Mouse (Mus musculus): ENCODE results near the gene Il1r1. TPM values are rescaled to one million over a fixed set of nuclear protein-coding genes. Genes with fewer than 3 reads are reported as not detected.

Gene Il1r1
- polyA plus RNA-seq (2015; fragmentation: Nextera tagmentation; extraction: Ambion mirVana) = 6.4 and 7.5 TPM in 2 replicates

- Histone ChIP-seq H3K36me3 (no peaks in the 10 kb centered on the region), H3K4me2 (replicated peaks) (peak within 1 kb of the TSS; percentile 52), H3K9ac (no peak within 1 kb of the TSS), H3K27me3 (replicated peaks) (no peaks in the 10 kb centered on the region), H3K27ac (peak within 1 kb of the TSS; percentile 63), H3K4me1 (replicated peaks) (peaks cover 9% of the 10 kb centered on the region; the same call in 1 of the 2 replicates), H3K4me3 (replicated peaks) (peak within 1 kb of the TSS; percentile 16; the same call in 1 of the 2 replicates), H3K9me3 (no peaks in the 10 kb centered on the region)
- WGBS = 21% methylated on average over 12 of the region's 12 CpGs
- peak; percentile 77 for ATAC-seq
These were observed at the start of gene Il1r1 for GRCm38 (mm10) chr1:40224539-40225284. Gene Il1r1, plus strand, starts transcription at chr1:40225080.

GRCm38 (mm10) chr1:40175123-40175522 lies 49.8 kb upstream of the Il1r1 start:
- Histone ChIP-seq H3K36me3 (no peaks in the 10 kb centered on the region), H3K4me1 (replicated peaks) (no peaks in the 10 kb centered on the region), H3K4me2 (replicated peaks) (no peak overlapping the region), H3K9me3 (no peaks in the 10 kb centered on the region), H3K9ac (no peak overlapping the region), H3K27me3 (replicated peaks) (no peaks in the 10 kb centered on the region), H3K4me3 (replicated peaks) (no peak overlapping the region), H3K27ac (no peak overlapping the region)
- no peak for ATAC-seq
- WGBS = 81% methylated on average over 5 of the region's 5 CpGs

DNA sequence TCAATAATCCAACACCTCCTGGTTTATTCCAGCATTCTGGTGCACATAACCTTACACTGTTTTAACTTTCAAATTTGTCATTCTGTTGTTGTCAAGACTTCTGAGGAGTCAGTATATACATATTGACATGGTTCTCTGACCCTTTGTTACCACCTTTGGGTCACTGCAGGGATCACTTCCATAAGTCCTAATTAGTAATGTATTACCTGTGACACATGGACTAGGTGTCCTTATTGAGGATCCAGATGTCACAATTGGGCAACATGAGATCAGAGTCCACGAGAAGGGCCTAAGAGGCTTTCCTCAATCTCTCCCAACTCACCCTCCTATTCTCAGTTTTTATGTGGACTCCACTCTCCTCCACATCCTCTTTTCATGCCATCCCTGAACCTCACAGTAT lies 49.1 kb upstream of the Il1r1 start:
- Histone ChIP-seq H3K4me3 (replicated peaks) (no peak overlapping the region), H3K9ac (no peak overlapping the region), H3K27me3 (replicated peaks) (no peaks in the 10 kb centered on the region), H3K36me3 (no peaks in the 10 kb centered on the region), H3K4me2 (replicated peaks) (no peak overlapping the region), H3K4me1 (replicated peaks) (no peaks in the 10 kb centered on the region), H3K27ac (no peak overlapping the region), H3K9me3 (no peaks in the 10 kb centered on the region)
- no peak for ATAC-seq
- WGBS = 93% methylated on average over 1 of the region's 1 CpGs

- 55% methylated on average over 4 of the region's 4 CpGs for WGBS
- Histone ChIP-seq H3K27me3 (replicated peaks) (no peaks in the 10 kb centered on the region), H3K4me2 (replicated peaks) (no peak overlapping the region), H3K9ac (no peak overlapping the region), H3K4me1 (replicated peaks) (no peaks in the 10 kb centered on the region), H3K27ac (no peak overlapping the region), H3K36me3 (no peaks in the 10 kb centered on the region), H3K4me3 (replicated peaks) (no peak overlapping the region), H3K9me3 (no peaks in the 10 kb centered on the region)
- ATAC-seq = no peak
These were observed 45.8 kb upstream of the Il1r1 start for GRCm38 (mm10) chr1:40179031-40179430.

- Histone ChIP-seq H3K9me3 (no peaks in the 10 kb centered on the region), H3K36me3 (no peaks in the 10 kb centered on the region), H3K9ac (no peak overlapping the region), H3K27ac (no peak overlapping the region), H3K27me3 (replicated peaks) (no peaks in the 10 kb centered on the region), H3K4me3 (replicated peaks) (no peak overlapping the region), H3K4me2 (replicated peaks) (no peak overlapping the region), H3K4me1 (replicated peaks) (no peaks in the 10 kb centered on the region)
- WGBS = 55% methylated on average over 1 of the region's 1 CpGs
- ATAC-seq = no peak
These were observed 45.4 kb upstream of the Il1r1 start for GRCm38 (mm10) chr1:40179493-40179892.

GRCm38 (mm10) chr1:40180861-40181260 lies 44.0 kb upstream of the Il1r1 start:
- ATAC-seq = no peak
- Histone ChIP-seq H3K4me1 (replicated peaks) (no peaks in the 10 kb centered on the region), H3K36me3 (no peaks in the 10 kb centered on the region), H3K9ac (no peak overlapping the region), H3K4me3 (replicated peaks) (no peak overlapping the region), H3K27ac (no peak overlapping the region), H3K4me2 (replicated peaks) (no peak overlapping the region), H3K9me3 (no peaks in the 10 kb centered on the region), H3K27me3 (replicated peaks) (no peaks in the 10 kb centered on the region)
- WGBS = 75% methylated on average over 2 of the region's 2 CpGs

DNA sequence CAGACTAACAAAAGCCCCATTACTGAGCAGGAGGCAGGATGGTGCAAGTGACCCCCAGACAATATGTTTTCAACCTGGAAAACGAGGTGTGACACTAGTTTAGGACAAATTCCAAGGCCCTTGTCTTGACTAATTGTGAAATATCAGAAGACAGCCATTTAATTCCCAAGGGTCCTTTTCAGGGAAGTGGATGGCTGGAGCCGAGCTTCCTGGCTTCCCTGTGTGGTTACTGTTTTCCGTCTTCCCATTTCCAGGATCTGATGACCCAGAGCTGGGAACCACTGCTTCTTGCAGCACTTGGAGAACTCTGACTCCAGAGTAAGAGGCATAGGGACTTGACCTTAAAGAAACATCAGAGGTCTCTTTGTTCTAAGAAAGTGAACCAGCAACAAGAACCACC lies 43.2 kb upstream of the Il1r1 start:
- H3K27me3 ChIP-seq (replicated peaks) = no peaks in the 10 kb centered on the region
- H3K9ac ChIP-seq = no peak overlapping the region
- ATAC-seq = no peak
- no peak overlapping the region for H3K4me3 ChIP-seq (replicated peaks)
- H3K4me1 ChIP-seq (replicated peaks) = no peaks in the 10 kb centered on the region
- H3K27ac ChIP-seq = no peak overlapping the region
- no peak overlapping the region for H3K4me2 ChIP-seq (replicated peaks)
- no peaks in the 10 kb centered on the region for H3K9me3 ChIP-seq
- no peaks in the 10 kb centered on the region for H3K36me3 ChIP-seq
- 68% methylated on average over 3 of the region's 3 CpGs for WGBS

DNA sequence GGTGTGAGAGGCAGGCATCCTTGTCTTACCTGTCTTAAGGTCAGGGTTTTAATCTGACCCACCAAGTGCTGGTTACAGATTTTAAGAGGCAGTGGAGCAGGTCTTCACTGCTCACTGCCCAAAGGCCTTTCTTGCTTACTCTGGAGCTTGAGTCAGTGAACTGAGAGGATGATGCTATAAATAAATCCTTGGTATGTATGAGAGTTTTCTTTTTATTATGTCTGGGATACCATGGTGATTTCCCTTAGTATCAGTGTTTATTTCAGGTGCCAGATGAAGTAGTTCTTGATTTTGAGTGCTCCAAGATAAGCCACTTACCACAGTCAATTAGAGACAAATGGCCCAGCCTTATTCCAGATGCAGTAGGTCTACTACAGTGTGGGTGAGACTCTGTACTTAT lies 41.5 kb upstream of the Il1r1 start:
- Histone ChIP-seq H3K4me3 (replicated peaks) (no peak overlapping the region), H3K9me3 (no peaks in the 10 kb centered on the region), H3K36me3 (no peaks in the 10 kb centered on the region), H3K4me1 (replicated peaks) (no peaks in the 10 kb centered on the region), H3K9ac (no peak overlapping the region), H3K27ac (no peak overlapping the region), H3K27me3 (replicated peaks) (no peaks in the 10 kb centered on the region), H3K4me2 (replicated peaks) (no peak overlapping the region)
- ATAC-seq = no peak

DNA sequence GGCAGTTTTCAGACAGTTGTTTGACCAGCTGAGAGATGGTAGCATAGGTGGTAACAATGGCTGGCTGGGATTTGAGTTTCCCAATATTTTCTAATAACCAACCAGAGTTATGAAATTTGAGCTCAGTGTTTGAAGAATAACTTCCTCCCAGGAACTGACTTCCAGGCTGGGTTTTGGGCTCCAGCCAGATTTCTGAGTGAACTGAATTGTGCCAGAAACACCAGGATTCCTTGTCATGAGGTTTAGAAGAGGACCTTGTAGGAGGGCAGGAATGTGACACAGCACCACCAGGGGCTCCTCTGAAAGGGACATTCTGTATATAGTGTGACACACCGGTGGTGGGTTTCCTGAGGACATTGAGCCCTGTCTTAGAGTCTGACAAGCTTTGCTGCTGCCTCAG lies 36.9 kb upstream of the Il1r1 start:
- no peak overlapping the region for H3K4me2 ChIP-seq (replicated peaks)
- H3K27me3 ChIP-seq (replicated peaks) = no peaks in the 10 kb centered on the region
- H3K36me3 ChIP-seq = no peaks in the 10 kb centered on the region
- ATAC-seq = no peak
- no peak overlapping the region for H3K9ac ChIP-seq
- H3K27ac ChIP-seq = no peak overlapping the region
- no peak overlapping the region for H3K4me3 ChIP-seq (replicated peaks)
- H3K4me1 ChIP-seq (replicated peaks) = no peaks in the 10 kb centered on the region
- H3K9me3 ChIP-seq = no peaks in the 10 kb centered on the region
- 69% methylated on average over 1 of the region's 1 CpGs for WGBS

- H3K4me1 ChIP-seq (replicated peaks) = no peaks in the 10 kb centered on the region
- no peaks in the 10 kb centered on the region for H3K36me3 ChIP-seq
- H3K27ac ChIP-seq = no peak overlapping the region
- no peaks in the 10 kb centered on the region for H3K27me3 ChIP-seq (replicated peaks)
- H3K4me2 ChIP-seq (replicated peaks) = no peak overlapping the region
- no peak for ATAC-seq
- no peak overlapping the region for H3K9ac ChIP-seq
- no peaks in the 10 kb centered on the region for H3K9me3 ChIP-seq
- WGBS = 59% methylated on average over 5 of the region's 5 CpGs
- no peak overlapping the region for H3K4me3 ChIP-seq (replicated peaks)
These were observed 34.9 kb upstream of the Il1r1 start for GRCm38 (mm10) chr1:40190025-40190424.

DNA sequence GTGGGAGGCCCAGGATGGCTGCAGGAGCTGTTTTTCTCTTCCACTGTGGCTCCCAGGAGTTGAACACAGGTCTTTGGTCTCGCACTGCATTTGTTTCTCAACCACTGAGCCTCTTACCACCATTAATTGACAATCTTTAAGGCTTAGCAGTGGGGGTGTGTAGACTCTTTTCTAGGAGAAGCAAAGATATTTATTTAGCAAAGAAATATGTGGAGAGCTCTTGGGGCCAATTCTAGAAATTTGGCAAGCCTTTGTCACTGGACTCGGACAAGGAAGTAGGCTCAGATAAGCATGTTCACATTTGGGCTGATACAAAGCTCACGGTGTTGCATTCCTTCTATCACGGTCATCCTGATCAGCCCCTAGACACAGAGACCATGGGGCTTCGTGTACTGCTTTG lies 34.0 kb upstream of the Il1r1 start:
- 81% methylated on average over 5 of the region's 5 CpGs for WGBS
- Histone ChIP-seq H3K9me3 (no peaks in the 10 kb centered on the region), H3K4me3 (replicated peaks) (no peak overlapping the region), H3K4me2 (replicated peaks) (no peak overlapping the region), H3K9ac (no peak overlapping the region), H3K4me1 (replicated peaks) (no peaks in the 10 kb centered on the region), H3K27me3 (replicated peaks) (no peaks in the 10 kb centered on the region), H3K36me3 (no peaks in the 10 kb centered on the region), H3K27ac (no peak overlapping the region)
- no peak for ATAC-seq

- 76% methylated on average over 2 of the region's 2 CpGs for WGBS
- ATAC-seq = no peak
- H3K4me2 ChIP-seq (replicated peaks) = no peak overlapping the region
- H3K36me3 ChIP-seq = no peaks in the 10 kb centered on the region
- no peak overlapping the region for H3K4me3 ChIP-seq (replicated peaks)
- no peaks in the 10 kb centered on the region for H3K9me3 ChIP-seq
- no peaks in the 10 kb centered on the region for H3K27me3 ChIP-seq (replicated peaks)
- no peak overlapping the region for H3K27ac ChIP-seq
- no peak overlapping the region for H3K9ac ChIP-seq
- no peaks in the 10 kb centered on the region for H3K4me1 ChIP-seq (replicated peaks)
These were observed 30.6 kb upstream of the Il1r1 start for GRCm38 (mm10) chr1:40194279-40194678.
